Mouse (Mus musculus) forebrain, embryonic 13.5 days (tissue): ENCODE measurements around the gene 9530077C05Rik. TPM values are rescaled to one million over a fixed set of nuclear protein-coding genes. Genes with fewer than 3 reads are reported as not detected.
"Not testable (repeated sequence)": the region's sequence is repeated elsewhere in the genome, so short reads cannot be mapped to it uniquely, and the experiment has no call there.

Experiments used
- ATAC-seq: fragments of 200-750 bp; cut with Nextera tagmentation; 2 replicates; pipeline ENCODE4 v1.8.0; 2017
- H3K27ac ChIP-seq: fragments of 300-500 bp; sonication (generic); 2 replicates; pipeline ENCODE4 v1.5.1; 2015; ENCODE audit warnings: inconsistent platforms, mild to moderate bottlenecking, moderate library complexity
- H3K27me3 ChIP-seq: fragments of 300-500 bp; sonication (generic); 2 replicates; pipeline ENCODE4 v1.6.1; 2015; ENCODE audit warnings: mild to moderate bottlenecking, inconsistent platforms
- H3K36me3 ChIP-seq: fragments of 300-500 bp; sonication (generic); 2 replicates; pipeline ENCODE4 v1.6.1; 2015; ENCODE audit warnings: mild to moderate bottlenecking, inconsistent platforms; ENCODE audit not compliant: poor library complexity, severe bottlenecking
- H3K4me1 ChIP-seq: fragments of 300-500 bp; sonication (generic); 2 replicates; pipeline ENCODE4 v1.6.1; 2015; ENCODE audit warnings: inconsistent platforms
- H3K4me2 ChIP-seq: fragments of 300-500 bp; sonication (generic); 2 replicates; pipeline ENCODE4 v1.6.1; 2015; ENCODE audit warnings: inconsistent platforms, mild to moderate bottlenecking, moderate library complexity
- H3K4me3 ChIP-seq: fragments of 300-500 bp; sonication (generic); 2 replicates; pipeline ENCODE4 v1.5.1; 2015; ENCODE audit warnings: mild to moderate bottlenecking, inconsistent platforms
- H3K9ac ChIP-seq: fragments of 300-500 bp; sonication (generic); 2 replicates; pipeline ENCODE4 v1.6.1; 2015; ENCODE audit warnings: mild to moderate bottlenecking, inconsistent platforms
- H3K9me3 ChIP-seq: fragments of 300-500 bp; sonication (generic); replicated peaks from 2 replicates; pipeline ENCODE4 v1.6.1; 2016; ENCODE audit warnings: inconsistent platforms
- WGBS: fragments of 180-500 bp; shearing (Covaris S2); methylation state at CpG from one replicate; pipeline ENCODE4 v1.1.7; 2015; 5-methylcytosine and 5-hydroxymethylcytosine counted together
- polyA plus RNA-seq: library from polyadenylated mRNA; unstranded; fragments of >200 nt; fragmentation: Nextera tagmentation; extraction: Ambion mirVana; gene quantifications from 2 replicates; pipeline ENCODE4 v1.2.1, GENCODE M21; 2015

Gene 9530077C05Rik
- polyA plus RNA-seq, 1 experiment from 2014 or later: 8.6 TPM

DNA sequence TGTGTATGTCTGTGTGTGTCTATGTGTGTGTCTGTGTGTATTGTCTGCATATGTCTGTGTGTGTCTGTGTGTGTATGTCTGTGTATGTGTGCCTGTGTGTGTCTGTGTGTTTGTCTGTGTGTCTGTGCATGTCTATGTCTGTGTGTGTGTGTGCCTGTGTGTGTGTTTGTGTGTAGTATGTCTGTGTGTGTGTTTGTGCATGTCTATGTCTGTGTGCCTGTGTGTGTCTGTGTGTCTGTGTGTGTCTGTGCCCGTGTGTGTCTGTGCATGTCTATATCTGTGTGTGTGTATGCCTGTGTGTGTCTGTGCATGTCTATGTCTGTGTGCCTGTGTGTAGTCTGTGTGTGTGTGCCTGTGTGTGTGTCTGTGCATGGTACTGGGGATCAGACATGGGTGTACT is 33.8 kb downstream of the 9530077C05Rik start:
- no peak overlapping the region for H3K4me3 ChIP-seq
- no peaks in the 10 kb centered on the region for H3K27me3 ChIP-seq
- no peaks in the 10 kb centered on the region for H3K4me1 ChIP-seq
- H3K9me3 ChIP-seq: no peaks in the 10 kb centered on the region
- ATAC-seq: no peak
- WGBS: 95% methylated on average over 1 of the region's 1 CpGs
- H3K36me3 ChIP-seq: peaks cover 59% of the 10 kb centered on the region
- H3K4me2 ChIP-seq: no peak overlapping the region
- H3K27ac ChIP-seq: no peak overlapping the region
- H3K9ac ChIP-seq: no peak overlapping the region

- ATAC-seq: no peak
- Histone ChIP-seq H3K36me3 (peaks cover 67% of the 10 kb centered on the region), H3K27me3 (no peaks in the 10 kb centered on the region), H3K9me3 (no peaks in the 10 kb centered on the region), H3K27ac (no peak overlapping the region), H3K4me3 (no peak overlapping the region), H3K4me1 (no peaks in the 10 kb centered on the region), H3K9ac (no peak overlapping the region), H3K4me2 (no peak overlapping the region)
- WGBS: 95% methylated on average over 5 of the region's 5 CpGs
Measured at GRCm38 (mm10) chr9:22447213-22447612, 35.9 kb downstream of the 9530077C05Rik start.

- Histone ChIP-seq H3K4me2 (no peak overlapping the region), H3K9me3 (no peaks in the 10 kb centered on the region), H3K36me3 (peaks cover 79% of the 10 kb centered on the region), H3K4me1 (no peaks in the 10 kb centered on the region), H3K27ac (no peak overlapping the region), H3K4me3 (no peak overlapping the region), H3K9ac (no peak overlapping the region), H3K27me3 (no peaks in the 10 kb centered on the region)
- ATAC-seq: no peak
- 83% methylated on average over 13 of the region's 13 CpGs for WGBS
Measured at GRCm38 (mm10) chr9:22448420-22448819, 37.1 kb downstream of the 9530077C05Rik start.

DNA sequence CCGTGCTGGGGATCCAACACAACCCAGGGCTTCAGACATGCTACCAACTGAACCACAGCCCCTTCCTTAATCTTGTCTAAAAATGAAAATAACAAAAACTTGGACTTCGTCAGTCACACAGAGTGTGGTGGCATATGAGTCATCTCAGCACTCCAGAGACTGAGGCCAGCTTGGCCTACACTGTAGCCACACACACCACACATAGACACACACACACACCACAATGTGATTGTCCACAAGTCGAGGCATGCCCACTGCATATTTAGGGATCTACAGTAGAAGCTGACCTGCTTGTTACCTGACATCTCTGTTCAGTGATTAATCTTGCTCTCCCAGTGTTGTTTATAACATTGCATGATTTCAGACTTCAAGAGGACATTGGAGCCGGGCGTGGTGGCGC is 37.9 kb downstream of the 9530077C05Rik start:
- Histone ChIP-seq H3K4me1 (no peaks in the 10 kb centered on the region), H3K4me3 (no peak overlapping the region), H3K27ac (no peak overlapping the region), H3K4me2 (no peak overlapping the region), H3K9ac (no peak overlapping the region), H3K27me3 (no peaks in the 10 kb centered on the region), H3K36me3 (peaks cover 87% of the 10 kb centered on the region), H3K9me3 (no peaks in the 10 kb centered on the region)
- 90% methylated on average over 6 of the region's 6 CpGs for WGBS
- no peak for ATAC-seq

DNA sequence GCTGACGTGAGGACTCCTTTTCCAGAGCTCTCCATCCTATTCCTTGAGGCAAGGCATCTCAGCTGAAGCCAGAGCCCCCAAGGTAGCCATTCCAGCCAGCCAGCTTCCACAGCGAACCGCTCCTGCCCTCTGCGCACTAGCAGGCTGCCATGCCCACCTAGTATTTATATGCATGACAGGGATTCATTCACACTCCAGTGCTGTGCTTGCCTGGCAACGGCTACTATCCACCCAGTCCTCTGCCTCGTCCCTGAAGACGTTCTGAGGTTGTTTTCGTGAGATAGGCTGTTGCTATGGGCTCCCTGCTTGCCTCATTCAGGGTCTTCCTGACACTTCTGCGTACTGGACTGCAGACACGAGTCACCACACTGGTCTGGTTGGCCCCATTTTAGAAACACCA is 41.4 kb downstream of the 9530077C05Rik start:
- no peak overlapping the region for H3K4me3 ChIP-seq
- WGBS: 91% methylated on average over 10 of the region's 10 CpGs
- no peaks in the 10 kb centered on the region for H3K4me1 ChIP-seq
- no peak for ATAC-seq
- no peak overlapping the region for H3K9ac ChIP-seq
- peaks cover 99% of the 10 kb centered on the region for H3K36me3 ChIP-seq
- no peak overlapping the region for H3K27ac ChIP-seq
- no peak overlapping the region for H3K4me2 ChIP-seq
- H3K27me3 ChIP-seq: no peaks in the 10 kb centered on the region
- no peaks in the 10 kb centered on the region for H3K9me3 ChIP-seq

DNA sequence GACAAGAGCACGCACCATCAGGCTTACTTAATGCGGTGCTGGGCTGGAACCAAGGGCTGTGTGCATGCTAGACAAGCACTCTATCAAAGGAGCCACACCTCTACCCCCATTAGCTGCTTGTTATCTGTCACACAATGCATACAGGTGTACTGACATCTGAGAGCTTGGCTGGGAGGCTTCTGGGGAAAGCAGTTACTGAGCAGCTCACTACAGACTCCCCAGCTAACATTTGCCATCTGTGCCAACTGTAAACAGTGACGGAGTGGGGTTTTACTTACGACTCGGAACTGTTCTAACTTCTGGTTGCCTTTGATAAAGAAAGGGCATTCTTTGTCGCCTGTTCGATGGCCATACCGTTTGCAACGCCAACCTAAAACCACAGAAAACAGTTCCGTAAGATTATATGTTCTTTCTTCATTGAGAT is 42.2 kb downstream of the 9530077C05Rik start:
- Histone ChIP-seq H3K9me3 (no peaks in the 10 kb centered on the region), H3K4me3 (no peak overlapping the region), H3K4me2 (no peak overlapping the region), H3K27me3 (no peaks in the 10 kb centered on the region), H3K27ac (no peak overlapping the region), H3K4me1 (no peaks in the 10 kb centered on the region), H3K36me3 (peaks cover 95% of the 10 kb centered on the region), H3K9ac (no peak overlapping the region)
- 95% methylated on average over 10 of the region's 10 CpGs for WGBS
- ATAC-seq: no peak

DNA sequence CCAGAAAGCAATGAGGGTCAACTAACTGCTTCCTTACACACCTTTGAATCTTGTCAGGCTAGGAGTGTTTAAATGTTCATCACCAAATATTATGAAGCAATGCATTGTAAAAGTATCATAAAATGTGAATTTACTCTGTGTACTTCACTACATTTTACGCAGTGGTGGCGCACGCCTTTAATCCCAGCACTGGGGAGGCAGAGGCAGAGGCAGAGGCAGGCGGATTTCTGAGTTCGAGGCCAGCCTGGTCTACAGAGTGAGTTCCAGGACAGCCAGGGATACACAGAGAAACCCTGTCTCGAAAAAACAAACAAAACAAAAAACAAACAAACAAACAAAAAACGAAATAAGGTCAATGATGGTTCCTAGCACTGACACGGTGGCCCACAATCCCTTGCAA is 42.7 kb downstream of the 9530077C05Rik start, which contains the start of gene Gm17545:
TSS of gene Gm17545 (plus strand) at position 301 of the 400 bp plus-strand sequence.
- H3K4me2 ChIP-seq, H3K27ac ChIP-seq, H3K4me1 ChIP-seq, H3K4me3 ChIP-seq, H3K9me3 ChIP-seq, H3K9ac ChIP-seq, H3K27me3 ChIP-seq, ATAC-seq: not testable (repeated sequence)
- peaks cover 91% of the 10 kb centered on the region for H3K36me3 ChIP-seq
- WGBS: 93% methylated on average over 8 of the region's 8 CpGs

DNA sequence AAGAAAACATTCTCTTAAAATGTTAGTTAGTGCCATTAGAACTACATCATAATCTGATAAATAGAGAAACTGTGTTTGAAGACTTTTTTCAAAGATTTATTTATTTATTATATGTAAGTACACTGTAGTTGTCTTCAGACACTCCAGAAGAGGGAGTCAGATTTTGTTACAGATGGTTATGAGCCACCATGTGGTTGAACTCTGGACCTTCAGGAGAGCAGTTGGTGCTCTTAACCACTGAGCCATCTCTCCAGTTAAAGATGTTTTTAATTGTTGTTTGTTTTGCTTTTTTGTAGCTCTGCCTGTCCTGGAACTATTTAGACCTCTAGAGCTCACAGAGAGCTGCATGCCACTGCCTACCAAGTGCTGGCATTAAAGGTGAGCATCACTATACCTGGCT is 43.7 kb downstream of the 9530077C05Rik start:
- H3K4me2 ChIP-seq: no peak overlapping the region
- no peak overlapping the region for H3K27ac ChIP-seq
- no peaks in the 10 kb centered on the region for H3K9me3 ChIP-seq
- H3K4me3 ChIP-seq: no peak overlapping the region
- ATAC-seq: no peak
- H3K4me1 ChIP-seq: no peaks in the 10 kb centered on the region
- peaks cover 81% of the 10 kb centered on the region for H3K36me3 ChIP-seq
- no peak overlapping the region for H3K9ac ChIP-seq
- no peaks in the 10 kb centered on the region for H3K27me3 ChIP-seq

- no peaks in the 10 kb centered on the region for H3K9me3 ChIP-seq
- H3K4me1 ChIP-seq: no peaks in the 10 kb centered on the region
Measured at GRCm38 (mm10) chr9:22457142-22457835, 46.0 kb downstream of the 9530077C05Rik start.

GRCm38 (mm10) chr9:22461946-22462345 is 50.6 kb downstream of the 9530077C05Rik start:
- WGBS: 87% methylated on average over 3 of the region's 3 CpGs
- Histone ChIP-seq H3K4me2 (no peak overlapping the region), H3K9ac (no peak overlapping the region), H3K27ac (no peak overlapping the region), H3K27me3 (no peaks in the 10 kb centered on the region), H3K9me3 (no peaks in the 10 kb centered on the region), H3K4me3 (no peak overlapping the region), H3K36me3 (peaks cover 47% of the 10 kb centered on the region), H3K4me1 (peaks cover 5% of the 10 kb centered on the region)
- no peak for ATAC-seq

More at GRCm38 (mm10) chr9:22457142-22457835, 46.0 kb downstream of the 9530077C05Rik start:
- no peak overlapping the region for H3K4me3 ChIP-seq
- no peak overlapping the region for H3K27ac ChIP-seq
- H3K36me3 ChIP-seq: peaks cover 77% of the 10 kb centered on the region
- no peak for ATAC-seq
- 90% methylated on average over 11 of the region's 11 CpGs for WGBS
- no peak overlapping the region for H3K9ac ChIP-seq
- H3K4me2 ChIP-seq: no peak overlapping the region
- no peaks in the 10 kb centered on the region for H3K27me3 ChIP-seq

GRCm38 (mm10) chr9:22466212-22466611 is 54.9 kb downstream of the 9530077C05Rik start:
- Histone ChIP-seq H3K4me3 (no peak overlapping the region), H3K36me3 (peaks cover 27% of the 10 kb centered on the region), H3K4me1 (peaks cover 10% of the 10 kb centered on the region), H3K4me2 (no peak overlapping the region), H3K9ac (no peak overlapping the region), H3K27me3 (no peaks in the 10 kb centered on the region), H3K27ac (no peak overlapping the region), H3K9me3 (no peaks in the 10 kb centered on the region)
- ATAC-seq: no peak
- 93% methylated on average over 5 of the region's 5 CpGs for WGBS

- H3K4me1 ChIP-seq: peaks cover 10% of the 10 kb centered on the region
- H3K27me3 ChIP-seq: no peaks in the 10 kb centered on the region
- H3K4me2 ChIP-seq: peak overlapping the region; percentile 85
- under 1% methylated on average over 73 of the region's 73 CpGs for WGBS
- peak overlapping the region; percentile 91 for H3K27ac ChIP-seq
- peak overlapping the region; percentile 94 for H3K9ac ChIP-seq
- peaks cover 13% of the 10 kb centered on the region for H3K36me3 ChIP-seq
- no peaks in the 10 kb centered on the region for H3K9me3 ChIP-seq
- H3K4me3 ChIP-seq: peak overlapping the region; percentile 88
- peak; percentile 75 for ATAC-seq
Measured at GRCm38 (mm10) chr9:22467371-22468169, 56.3 kb downstream of the 9530077C05Rik start.
